Mouse (Mus musculus) ES-E14 (cell line): Measurements from ENCODE around the gene Polr1c. TPM values are rescaled to one million over a fixed set of nuclear protein-coding genes. Genes with fewer than 3 reads are reported as not detected.

Experiments used
- DNase-seq: peaks from one replicate; pipeline ENCODE4 v3.0.0-alpha.2; 2013; ENCODE audit warnings: low read depth, low spot score
- H3K27ac ChIP-seq: 2 replicates; pipeline ENCODE4 v1.5.1; 2012; ENCODE audit warnings: low read depth, mild to moderate bottlenecking, low read length, moderate library complexity, mixed read lengths; ENCODE audit not compliant: poor library complexity, insufficient read depth, severe bottlenecking
- H3K36me3 ChIP-seq: 2 replicates; pipeline ENCODE4 v1.6.1; 2012; ENCODE audit warnings: mild to moderate bottlenecking, low read length, moderate library complexity, mixed read lengths; ENCODE audit not compliant: control insufficient read depth, poor library complexity, insufficient read depth, severe bottlenecking
- H3K4me1 ChIP-seq, 2 experiments: fragments of 150-350 bp in 1 of 2; sonication (generic) in 1 of 2; 2 replicates each; pipeline ENCODE4 v1.6.1; 2012; ENCODE audit warnings: low read length in 2 of 2, mild to moderate bottlenecking in 1 of 2, mixed read lengths in 1 of 2; ENCODE audit not compliant: control insufficient read depth in 2 of 2, insufficient read depth in 2 of 2, poor library complexity in 1 of 2
- H3K4me3 ChIP-seq, 2 experiments: fragments of 150-350 bp in 1 of 2; sonication (generic) in 1 of 2; 2 replicates each; pipeline ENCODE4 v1.5.1; 2012; ENCODE audit warnings: low read length in 2 of 2, low read depth in 1 of 2, mild to moderate bottlenecking in 1 of 2, mixed read lengths in 1 of 2; ENCODE audit not compliant: insufficient read depth in 1 of 2, poor library complexity in 1 of 2, severe bottlenecking in 1 of 2
- H3K9ac ChIP-seq: 2 replicates; pipeline ENCODE4 v1.6.1; 2012; ENCODE audit warnings: low read depth, mild to moderate bottlenecking, low read length, mixed read lengths; ENCODE audit not compliant: poor library complexity, insufficient read depth, severe bottlenecking
- H3K9me3 ChIP-seq: fragments of 150-350 bp; sonication (generic); 2 replicates; pipeline ENCODE4 v1.6.1; 2012; ENCODE audit warnings: low read depth, mild to moderate bottlenecking, low read length; ENCODE audit not compliant: control insufficient read depth, insufficient read depth
- CHD2 ChIP-seq: IDR thresholded peaks from 2 replicates; pipeline ENCODE4 v1.6.1; 2014; ENCODE audit warnings: mild to moderate bottlenecking, low read depth, low read length, inconsistent platforms
- HCFC1 ChIP-seq: IDR thresholded peaks from 2 replicates; pipeline ENCODE4 v1.6.1; 2012; ENCODE audit warnings: low read length, inconsistent platforms, borderline replicate concordance; ENCODE audit not compliant: insufficient read depth
- MAFK ChIP-seq: IDR thresholded peaks from 2 replicates; pipeline ENCODE4 v1.6.1; 2014; ENCODE audit warnings: mild to moderate bottlenecking, low read depth, low read length, inconsistent platforms; ENCODE audit not compliant: insufficient read depth
- ZC3H11A ChIP-seq: IDR thresholded peaks from 2 replicates; pipeline ENCODE4 v1.6.1; 2012; ENCODE audit warnings: low read depth, mild to moderate bottlenecking, inconsistent platforms, low read length, borderline replicate concordance
- ZNF384 ChIP-seq: IDR thresholded peaks from 2 replicates; pipeline ENCODE4 v1.6.1; 2012; ENCODE audit warnings: low read depth, low read length, inconsistent platforms
- in situ Hi-C, 2 experiments: fragments of 600-800 bp; cut with MboI; formaldehyde crosslinking; loops; one replicate each; pipeline ENCODE4 v1.15.1; 2025; ENCODE audit warnings: low sequenced_read_pairs in 2 of 2, inconsistent platforms in 1 of 2; ENCODE audit not compliant: unreplicated experiment in 2 of 2
- total RNA-seq: library from RNA; depleted of rRNA; stranded (reverse); fragments of 300-350 nt; gene quantifications from 2 replicates; pipeline ENCODE4 v1.2.3, GENCODE M21; 2012; rRNA removed

The Polr1c gene
- total RNA-seq, 1 experiment = 177 TPM

- in situ Hi-C loops = loop anchor here in 1 of 2 experiments (25.0 kb wide), 1 partner anchor 791 kb away; no protein-coding TSS in a partner anchor
- H3K4me3 ChIP-seq = peak overlapping the region; percentile 87 to 88
These were observed 44.8 kb downstream of the Polr1c start for GRCm38 (mm10) chr17:46203078-46203477.

GRCm38 (mm10) chr17:46202421-46203071 is 45.3 kb downstream of the Polr1c start, which contains the start of the genes Polh and Xpo5:
Polh (minus strand) TSS chr17:46202645.
Xpo5 (plus strand) TSS chr17:46202782.
- H3K36me3 ChIP-seq = peaks cover 26% of the 10 kb centered on the region

More at GRCm38 (mm10) chr17:46203078-46203477, 44.8 kb downstream of the Polr1c start:
- TF ChIP-seq CHD2 (no peak), ZNF384 (no peak), ZC3H11A (no peak), MAFK (no peak), HCFC1 (no peak)
- peak; percentile 12 for DNase-seq
- H3K36me3 ChIP-seq = peaks cover 30% of the 10 kb centered on the region
- H3K4me1 ChIP-seq = peaks cover 2% of the 10 kb centered on the region in 2 experiments
- H3K9me3 ChIP-seq = no peaks in the 10 kb centered on the region
- H3K9ac ChIP-seq = peak overlapping the region; percentile 93
- peak overlapping the region; percentile 68 for H3K27ac ChIP-seq

GRCm38 (mm10) chr17:46201151-46201550 is 46.7 kb downstream of the Polr1c start:
- no peak for TF ChIP-seq MAFK
- no peak for TF ChIP-seq ZNF384
- no peak for TF ChIP-seq CHD2
- TF ChIP-seq ZC3H11A = no peak
- TF ChIP-seq HCFC1 = no peak
- peaks cover 2% of the 10 kb centered on the region in 2 experiments for H3K4me1 ChIP-seq
- in situ Hi-C loops = loop anchor here in 1 of 2 experiments (25.0 kb wide), 1 partner anchor 789 kb away; no protein-coding TSS in a partner anchor
- peaks cover 21% of the 10 kb centered on the region for H3K36me3 ChIP-seq
- H3K4me3 ChIP-seq = peak overlapping the region in 1 of 2 experiments; percentile 71; a peak in 2 of 4 replicates
- no peak overlapping the region for H3K9ac ChIP-seq
- no peak overlapping the region for H3K27ac ChIP-seq
- DNase-seq = no peak
- no peaks in the 10 kb centered on the region for H3K9me3 ChIP-seq

More at GRCm38 (mm10) chr17:46202421-46203071, 45.3 kb downstream of the Polr1c start, which contains the start of the genes Polh and Xpo5:
- peak within 1 kb of the TSS; percentile 93 for H3K9ac ChIP-seq
- peak within 1 kb of the TSS; percentile 87 to 88 for H3K4me3 ChIP-seq
- peak; percentile 16; the same call in 1 of the 2 replicates for TF ChIP-seq HCFC1
- no peak for TF ChIP-seq CHD2
- no peaks in the 10 kb centered on the region for H3K9me3 ChIP-seq
- peak within 1 kb of the TSS; percentile 68 for H3K27ac ChIP-seq
- H3K4me1 ChIP-seq = peaks cover 2% of the 10 kb centered on the region in 2 experiments
- peak; percentile 88 for DNase-seq
- in situ Hi-C loops = loop anchor here in 1 of 2 experiments (25.0 kb wide), 1 partner anchor 790 kb away; no protein-coding TSS in a partner anchor

Other genes starting within 250 kb of the Polr1c start
- gene Vegfa, start 215.7 kb downstream of the Polr1c start, total RNA-seq = 53.0 and 112 TPM in 2 replicates
- 90.0 and 90.6 TPM in 2 replicates for gene Mrps18a, start 137.1 kb downstream of the Polr1c start, total RNA-seq
- gene Rsph9, start 103.8 kb downstream of the Polr1c start, total RNA-seq = 0.85 and 2.9 TPM in 2 replicates
- 7.1 and 8.2 TPM in 2 replicates for gene Mad2l1bp, start 94.5 kb downstream of the Polr1c start, total RNA-seq
- gene Gtpbp2, start 87.0 kb downstream of the Polr1c start, total RNA-seq = 33.4 and 65.4 TPM in 2 replicates
- gene Polh, start 45.4 kb downstream of the Polr1c start, total RNA-seq = 9.5 and 11.8 TPM in 2 replicates
- 63.2 and 63.9 TPM in 2 replicates for gene Xpo5, start 45.3 kb downstream of the Polr1c start, total RNA-seq
- gene Yipf3, start within 50 bp of the Polr1c start, total RNA-seq = 59.3 and 68.6 TPM in 2 replicates
- 1.3 TPM in 2 replicates for gene Lrrc73, start 5.5 kb upstream of the Polr1c start, total RNA-seq
- gene Tjap1, start 35.0 kb upstream of the Polr1c start, total RNA-seq = 27.7 and 33.0 TPM in 2 replicates
- 1.3 and 1.4 TPM in 2 replicates for gene Dlk2, start 49.4 kb upstream of the Polr1c start, total RNA-seq
- 17.2 and 25.6 TPM in 2 replicates for gene Abcc10, start 80.3 kb upstream of the Polr1c start, total RNA-seq
- 14.0 and 19.1 TPM in 2 replicates for gene Zfp318, start 135.7 kb upstream of the Polr1c start, total RNA-seq
- 0.49 and 0.79 TPM in 2 replicates for gene Crip3, start 180.9 kb upstream of the Polr1c start, total RNA-seq
- gene Slc22a7, start 190.4 kb upstream of the Polr1c start, total RNA-seq = 3.6 and 6.1 TPM in 2 replicates
- 0.98 and 1.2 TPM in 2 replicates for gene Ttbk1, start 239.6 kb upstream of the Polr1c start, total RNA-seq
- gene Dnph1, start 248.7 kb upstream of the Polr1c start, total RNA-seq = 44.1 and 48.2 TPM in 2 replicates